Mouse (Mus musculus) embryonic fibroblast, embryonic 13.5 days (primary cell): ENCODE data around the gene Stx2.

Experiments
- CTCF ChIP-seq: IDR thresholded peaks from 2 replicates; pipeline ENCODE4 v1.5.1; 2011; ENCODE audit warnings: mild to moderate bottlenecking, control low read depth, low read length, moderate library complexity, borderline replicate concordance; ENCODE audit not compliant: insufficient read depth
- POLR2A ChIP-seq: IDR thresholded peaks from 2 replicates; pipeline ENCODE4 v1.6.1; 2011; ENCODE audit warnings: low read depth, mild to moderate bottlenecking, control low read depth, low read length, moderate library complexity

DNA sequence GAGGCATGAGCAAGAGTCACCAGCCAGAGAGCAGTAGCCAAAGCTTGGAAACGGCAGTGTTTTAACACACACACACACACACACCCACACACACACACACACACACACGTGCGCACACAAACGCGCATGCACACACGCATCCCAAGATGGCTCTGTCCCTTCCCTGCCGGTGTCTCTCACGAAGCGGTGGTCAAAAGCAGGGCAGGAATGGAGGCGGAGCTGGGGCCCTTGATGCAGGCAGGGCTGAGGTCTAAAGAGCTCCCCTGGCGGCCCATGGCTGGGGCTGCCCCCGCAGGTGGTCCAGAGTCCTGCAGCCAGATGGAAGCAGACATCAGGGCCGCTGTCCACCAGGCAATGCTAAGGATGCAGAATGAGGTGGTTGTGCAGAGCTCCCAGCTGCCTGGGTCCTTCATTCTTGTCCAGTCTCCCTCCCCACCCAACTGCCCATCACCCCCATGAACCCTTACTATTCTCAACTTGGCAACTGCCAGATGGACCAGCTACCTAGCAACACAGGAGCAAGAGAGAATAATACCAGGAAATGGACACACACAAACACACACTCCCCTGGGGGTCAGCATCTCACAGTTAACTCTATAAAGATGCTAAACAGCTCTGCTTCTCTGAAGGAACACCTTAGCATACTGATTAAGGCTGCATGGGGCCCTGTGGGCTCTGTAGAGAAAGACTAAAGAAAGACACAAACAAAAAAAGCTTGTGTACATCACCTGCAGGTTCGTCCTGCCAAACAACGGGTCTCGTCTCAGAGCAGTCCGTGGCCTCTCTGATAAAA, 54.9 kb downstream of the Stx2 start, which contains the start of gene Rimbp2:
- TF ChIP-seq CTCF (no peak), POLR2A (no peak)
